Mouse (Mus musculus): ENCODE data around the gene Rfc1. TPM values are rescaled to one million over a fixed set of nuclear protein-coding genes. Genes with fewer than 3 reads are reported as not detected.
"Not testable (repeated sequence)": the region's sequence is repeated elsewhere in the genome, so short reads cannot be mapped to it uniquely, and the experiment has no call there.

Gene Rfc1
- total RNA-seq, 2 experiments from 2014 or later, result 67.0 to 105 TPM

- no peak for ATAC-seq (replicated peaks; ENCODE audit: low FRiP score, low TSS enrichment, poor library complexity, severe bottlenecking)
Measured at GRCm38 (mm10) chr5:65305516-65305915, 30.0 kb downstream of the Rfc1 start.

GRCm38 (mm10) chr5:65300121-65300520, 35.3 kb downstream of the Rfc1 start:
- ATAC-seq (replicated peaks; ENCODE audit: low FRiP score, low TSS enrichment, poor library complexity, severe bottlenecking), result no peak

- ATAC-seq (replicated peaks; ENCODE audit: low FRiP score, low TSS enrichment, poor library complexity, severe bottlenecking), result not testable (repeated sequence)
Measured at GRCm38 (mm10) chr5:65299623-65300022, 35.8 kb downstream of the Rfc1 start.

- peak; percentile 81 for ATAC-seq (replicated peaks; ENCODE audit: low FRiP score, low TSS enrichment, poor library complexity, severe bottlenecking)
Measured at GRCm38 (mm10) chr5:65298167-65298950, 37.1 kb downstream of the Rfc1 start.

GRCm38 (mm10) chr5:65294270-65294669, 41.2 kb downstream of the Rfc1 start:
- ATAC-seq (replicated peaks; ENCODE audit: low FRiP score, low TSS enrichment, poor library complexity, severe bottlenecking), result no peak

- ATAC-seq (replicated peaks; ENCODE audit: low FRiP score, low TSS enrichment, poor library complexity, severe bottlenecking), result no peak
Measured at GRCm38 (mm10) chr5:65293627-65294026, 41.8 kb downstream of the Rfc1 start.

GRCm38 (mm10) chr5:65289009-65289408, 46.5 kb downstream of the Rfc1 start:
- ATAC-seq (replicated peaks; ENCODE audit: low FRiP score, low TSS enrichment, poor library complexity, severe bottlenecking), result not testable (repeated sequence)

- ATAC-seq (replicated peaks; ENCODE audit: low FRiP score, low TSS enrichment, poor library complexity, severe bottlenecking), result peak; percentile 60
Measured at GRCm38 (mm10) chr5:65287751-65288701, 47.4 kb downstream of the Rfc1 start.

- no peak; the same call in 1 of the 2 replicates for ATAC-seq (replicated peaks; ENCODE audit: low FRiP score, low TSS enrichment, poor library complexity, severe bottlenecking)
Measured at GRCm38 (mm10) chr5:65284171-65284570, 51.3 kb downstream of the Rfc1 start.

- no peak for ATAC-seq (replicated peaks; ENCODE audit: low FRiP score, low TSS enrichment, poor library complexity, severe bottlenecking)
Measured at GRCm38 (mm10) chr5:65281216-65281615, 54.3 kb downstream of the Rfc1 start.

- ATAC-seq (replicated peaks; ENCODE audit: low FRiP score, low TSS enrichment, poor library complexity, severe bottlenecking), result no peak
Measured at GRCm38 (mm10) chr5:65279133-65279651, 56.3 kb downstream of the Rfc1 start.

GRCm38 (mm10) chr5:65273966-65274365, 61.5 kb downstream of the Rfc1 start:
- no peak for ATAC-seq (replicated peaks; ENCODE audit: low FRiP score, low TSS enrichment, poor library complexity, severe bottlenecking)

- peak; percentile 81 for ATAC-seq (replicated peaks; ENCODE audit: low FRiP score, low TSS enrichment, poor library complexity, severe bottlenecking)
Measured at GRCm38 (mm10) chr5:65257910-65258505, 77.5 kb downstream of the Rfc1 start.

GRCm38 (mm10) chr5:65250185-65250855, 85.2 kb downstream of the Rfc1 start:
- ATAC-seq (replicated peaks; ENCODE audit: low FRiP score, low TSS enrichment, poor library complexity, severe bottlenecking), result no peak

- ATAC-seq (replicated peaks; ENCODE audit: low FRiP score, low TSS enrichment, poor library complexity, severe bottlenecking), result no peak
Measured at GRCm38 (mm10) chr5:65247296-65247695, 88.2 kb downstream of the Rfc1 start.

- ATAC-seq (replicated peaks; ENCODE audit: low FRiP score, low TSS enrichment, poor library complexity, severe bottlenecking), result no peak
Measured at GRCm38 (mm10) chr5:65242740-65243139, 92.7 kb downstream of the Rfc1 start.

GRCm38 (mm10) chr5:65231289-65232003, 104.0 kb downstream of the Rfc1 start:
- no peak for ATAC-seq (replicated peaks; ENCODE audit: low FRiP score, low TSS enrichment, poor library complexity, severe bottlenecking)

GRCm38 (mm10) chr5:65224056-65224455, 111.4 kb downstream of the Rfc1 start:
- no peak for ATAC-seq (replicated peaks; ENCODE audit: low FRiP score, low TSS enrichment, poor library complexity, severe bottlenecking)

GRCm38 (mm10) chr5:65221037-65221436, 114.4 kb downstream of the Rfc1 start:
- ATAC-seq (replicated peaks; ENCODE audit: low FRiP score, low TSS enrichment, poor library complexity, severe bottlenecking), result no peak

All from megakaryocyte-erythroid progenitor cell, adult 5-6 weeks (primary cell).